Mouse (Mus musculus) T-cell, adult 2 months (primary cell): ENCODE results near the gene Nufip2.
"Not testable (repeated sequence)": the region's sequence is repeated elsewhere in the genome, so short reads cannot be mapped to it uniquely, and the experiment has no call there.

Experiments used
- DNase-seq: peaks from one replicate; pipeline ENCODE4 v3.0.0; 2022; ENCODE audit warnings: low spot score

The Nufip2 gene

GRCm38 (mm10) chr11:77685383-77686265 lies at the start of gene Nufip2:
Gene Nufip2, plus strand, starts transcription at chr11:77686155.
- DNase-seq, result peak; percentile 99

GRCm38 (mm10) chr11:77641390-77641789 lies 44.6 kb upstream of the Nufip2 start:
- DNase-seq, result no peak

GRCm38 (mm10) chr11:77645481-77645880 lies 40.5 kb upstream of the Nufip2 start:
- DNase-seq, result no peak

GRCm38 (mm10) chr11:77648878-77649277 lies 37.1 kb upstream of the Nufip2 start:
- no peak for DNase-seq

- DNase-seq, result no peak
Measured at GRCm38 (mm10) chr11:77652484-77652883, 33.5 kb upstream of the Nufip2 start.

GRCm38 (mm10) chr11:77653406-77654190 lies 32.4 kb upstream of the Nufip2 start:
- not testable (repeated sequence) for DNase-seq

GRCm38 (mm10) chr11:77659986-77660385 lies 26.0 kb upstream of the Nufip2 start:
- DNase-seq, result no peak

GRCm38 (mm10) chr11:77663639-77664038 lies 22.3 kb upstream of the Nufip2 start:
- DNase-seq, result no peak

- no peak for DNase-seq
Measured at GRCm38 (mm10) chr11:77664046-77664445, 21.9 kb upstream of the Nufip2 start.

GRCm38 (mm10) chr11:77665384-77665783 lies 20.6 kb upstream of the Nufip2 start:
- peak; percentile 11 for DNase-seq

GRCm38 (mm10) chr11:77666766-77667165 lies 19.2 kb upstream of the Nufip2 start:
- DNase-seq, result not testable (repeated sequence)

GRCm38 (mm10) chr11:77672746-77673145 lies 13.2 kb upstream of the Nufip2 start:
- no peak for DNase-seq

- DNase-seq, result no peak
Measured at GRCm38 (mm10) chr11:77673428-77673991, 12.4 kb upstream of the Nufip2 start.

- no peak for DNase-seq
Measured at GRCm38 (mm10) chr11:77680018-77680417, 5.9 kb upstream of the Nufip2 start.

GRCm38 (mm10) chr11:77684896-77685295 lies 1.1 kb upstream of the Nufip2 start:
- DNase-seq, result no peak

GRCm38 (mm10) chr11:77686346-77686840 lies 438 bp downstream of the Nufip2 start:
- DNase-seq, result no peak

GRCm38 (mm10) chr11:77686841-77687540 lies 1.0 kb downstream of the Nufip2 start:
- DNase-seq, result peak; percentile 69

- DNase-seq, result peak; percentile 27
Measured at GRCm38 (mm10) chr11:77687541-77688131, 1.7 kb downstream of the Nufip2 start.

GRCm38 (mm10) chr11:77693026-77693425 lies 7.1 kb downstream of the Nufip2 start:
- DNase-seq, result no peak

- DNase-seq, result no peak
Measured at GRCm38 (mm10) chr11:77697232-77697631, 11.3 kb downstream of the Nufip2 start.

GRCm38 (mm10) chr11:77705920-77706319 lies 20.0 kb downstream of the Nufip2 start:
- DNase-seq, result no peak
